Mouse (Mus musculus): Measurements from ENCODE around the gene 3110082I17Rik. TPM values are rescaled to one million over a fixed set of nuclear protein-coding genes. Genes with fewer than 3 reads are reported as not detected.

3110082I17Rik gene
- polyA plus RNA-seq, 1 experiment from 2014 or later = 15.7 TPM

DNA sequence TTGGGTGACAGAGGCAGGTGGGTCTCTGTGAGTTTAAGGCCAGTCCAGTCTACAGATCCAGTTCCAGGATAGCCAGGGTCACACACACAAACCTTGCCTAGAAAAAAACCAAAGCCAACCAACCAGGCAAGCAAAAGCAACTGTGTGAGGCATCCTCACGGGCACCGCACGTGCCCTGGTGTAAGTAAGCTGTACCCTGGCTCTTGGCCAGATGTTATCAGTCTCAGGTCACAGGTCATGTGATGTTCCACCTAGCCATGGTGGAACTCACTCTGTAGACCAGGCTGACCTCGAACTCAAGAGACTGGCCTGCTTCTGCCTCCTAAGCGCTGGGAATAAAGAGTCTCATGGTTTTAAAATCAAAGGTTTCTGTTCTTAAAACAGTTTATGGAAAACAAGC is 101.1 kb downstream of the 3110082I17Rik start:
- Histone ChIP-seq H3K4me1 (peaks cover 4% of the 10 kb centered on the region), H3K4me2 (no peak overlapping the region), H3K27me3 (replicated peaks) (0 out of 2 replicates have a peak, but pooled peaks cover 3% of the 10 kb centered on the region), H3K27ac (replicated peaks) (no peak overlapping the region), H3K4me3 (replicated peaks) (no peak overlapping the region), H3K36me3 (no peaks in the 10 kb centered on the region; the same call in 1 of the 2 replicates), H3K9me3 (replicated peaks) (no peaks in the 10 kb centered on the region), H3K9ac (replicated peaks) (no peak overlapping the region)
- 97% methylated on average over 5 of the region's 5 CpGs for WGBS
- no peak for ATAC-seq (ENCODE audit: low FRiP score)

DNA sequence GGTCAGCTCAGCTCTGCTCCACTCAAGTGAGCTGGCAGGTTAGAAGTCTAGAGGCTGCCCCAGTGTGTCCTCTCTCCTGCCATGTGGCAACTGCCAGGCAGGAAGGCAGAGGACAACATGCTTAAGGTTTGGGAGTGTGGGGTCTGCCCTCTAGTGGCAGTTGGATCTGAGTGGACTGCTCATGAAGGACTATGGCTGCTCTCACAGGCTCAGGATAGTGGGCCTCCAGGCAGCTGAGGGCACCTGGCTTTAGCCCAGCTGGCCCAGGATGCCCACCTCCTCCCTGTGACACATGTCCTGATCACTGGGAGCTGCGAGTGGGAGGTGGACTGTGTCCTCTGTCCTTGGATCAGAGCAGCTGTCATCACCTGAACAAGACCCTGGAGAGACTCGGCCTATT is 101.7 kb downstream of the 3110082I17Rik start:
- H3K27ac ChIP-seq (replicated peaks) = no peak overlapping the region
- H3K9me3 ChIP-seq (replicated peaks) = no peaks in the 10 kb centered on the region
- 75% methylated on average over 2 of the region's 2 CpGs for WGBS
- no peak overlapping the region for H3K9ac ChIP-seq (replicated peaks)
- H3K4me1 ChIP-seq = peaks cover 4% of the 10 kb centered on the region
- H3K27me3 ChIP-seq (replicated peaks) = 0 out of 2 replicates have a peak, but pooled peaks cover 3% of the 10 kb centered on the region
- no peak for ATAC-seq (ENCODE audit: low FRiP score)
- H3K4me2 ChIP-seq = no peak overlapping the region
- H3K4me3 ChIP-seq (replicated peaks) = no peak overlapping the region
- no peaks in the 10 kb centered on the region; the same call in 1 of the 2 replicates for H3K36me3 ChIP-seq

- Histone ChIP-seq H3K36me3 (no peaks in the 10 kb centered on the region), H3K27me3 (replicated peaks) (0 out of 2 replicates have a peak, but pooled peaks cover 3% of the 10 kb centered on the region), H3K27ac (replicated peaks) (no peak overlapping the region), H3K4me3 (replicated peaks) (no peak overlapping the region), H3K9ac (replicated peaks) (no peak overlapping the region), H3K9me3 (replicated peaks) (no peaks in the 10 kb centered on the region), H3K4me2 (no peak overlapping the region), H3K4me1 (peaks cover 7% of the 10 kb centered on the region)
- ATAC-seq (ENCODE audit: low FRiP score) = no peak
- WGBS = 39% methylated on average over 19 of the region's 19 CpGs
Measured at GRCm38 (mm10) chr5:139355235-139355772, 105.0 kb downstream of the 3110082I17Rik start.

DNA sequence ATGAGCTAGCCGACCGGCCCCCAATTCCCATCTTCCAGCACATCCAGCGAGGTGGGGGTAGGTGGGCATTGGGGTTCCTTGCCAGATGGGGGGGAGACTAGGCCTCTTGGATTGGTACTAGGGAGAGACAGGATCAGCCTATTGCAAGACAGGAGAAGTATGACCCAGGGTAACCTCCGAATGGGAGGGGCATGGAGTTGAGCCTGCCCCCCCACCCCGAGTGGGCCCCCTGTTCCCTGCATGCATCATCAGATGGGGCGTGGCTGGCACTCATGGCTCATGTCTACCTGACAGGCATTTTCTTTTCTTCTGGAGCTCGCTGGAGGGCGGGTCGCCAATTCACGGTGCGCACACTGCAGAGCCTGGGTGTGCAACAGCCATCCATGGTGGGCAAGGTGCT is 106.4 kb downstream of the 3110082I17Rik start:
- 93% methylated on average over 11 of the region's 11 CpGs for WGBS
- Histone ChIP-seq H3K27me3 (replicated peaks) (0 out of 2 replicates have a peak, but pooled peaks cover 3% of the 10 kb centered on the region), H3K9me3 (replicated peaks) (no peaks in the 10 kb centered on the region), H3K36me3 (no peaks in the 10 kb centered on the region), H3K9ac (replicated peaks) (no peak overlapping the region), H3K27ac (replicated peaks) (no peak overlapping the region), H3K4me3 (replicated peaks) (no peak overlapping the region), H3K4me2 (no peak overlapping the region), H3K4me1 (peaks cover 7% of the 10 kb centered on the region)
- ATAC-seq (ENCODE audit: low FRiP score) = no peak

DNA sequence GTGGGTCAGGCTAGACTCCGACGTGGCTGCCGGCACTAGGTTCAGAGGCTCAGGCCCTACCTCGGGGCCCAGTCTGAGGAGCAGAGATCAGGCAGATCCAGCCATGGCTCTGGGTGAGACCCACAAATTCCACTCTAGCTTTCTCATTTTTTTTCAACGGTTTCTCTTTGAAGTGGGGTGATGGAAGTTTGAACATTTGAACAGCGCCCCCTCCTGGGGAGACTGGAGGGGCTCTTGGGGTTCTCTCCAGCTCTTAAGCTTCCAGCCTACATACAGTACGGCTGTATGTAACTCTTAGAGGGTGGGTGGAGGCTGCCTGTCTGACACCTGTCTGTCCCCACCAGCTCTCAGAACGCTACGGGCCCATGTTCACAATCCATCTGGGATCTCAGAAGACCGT is 106.8 kb downstream of the 3110082I17Rik start:
- Histone ChIP-seq H3K27ac (replicated peaks) (no peak overlapping the region), H3K4me1 (peaks cover 7% of the 10 kb centered on the region), H3K27me3 (replicated peaks) (0 out of 2 replicates have a peak, but pooled peaks cover 3% of the 10 kb centered on the region), H3K9me3 (replicated peaks) (no peaks in the 10 kb centered on the region), H3K4me3 (replicated peaks) (no peak overlapping the region), H3K4me2 (no peak overlapping the region), H3K36me3 (no peaks in the 10 kb centered on the region), H3K9ac (replicated peaks) (no peak overlapping the region)
- 64% methylated on average over 10 of the region's 10 CpGs for WGBS
- no peak for ATAC-seq (ENCODE audit: low FRiP score)

DNA sequence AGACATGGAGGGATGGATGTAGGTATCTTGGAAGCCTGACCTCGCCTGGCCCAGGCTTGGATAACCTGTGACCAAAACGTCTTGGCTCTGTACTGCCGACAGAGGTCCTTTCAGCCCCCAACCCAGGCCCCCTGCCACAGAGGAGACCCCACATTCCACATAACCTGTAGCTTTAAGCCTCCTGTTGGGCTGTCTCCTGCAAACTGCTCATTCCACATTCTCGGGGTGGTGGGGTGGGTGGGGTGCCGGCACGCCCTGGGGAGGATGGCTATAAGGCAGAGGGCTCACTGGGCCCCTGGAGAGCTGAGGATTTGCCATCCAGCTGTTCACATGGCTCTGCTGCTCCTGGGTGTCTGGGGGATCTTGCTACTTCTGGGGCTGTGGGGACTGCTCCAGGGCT is 108.0 kb downstream of the 3110082I17Rik start, which contains the start of gene Cyp2w1:
Gene Cyp2w1 (plus strand): TSS at position 301 of the 400 bp plus-strand sequence.
- Histone ChIP-seq H3K4me2 (no peak within 1 kb of the TSS), H3K9me3 (replicated peaks) (no peaks in the 10 kb centered on the region), H3K9ac (replicated peaks) (0 out of 2 replicates have a peak within 1 kb of the TSS, but pooled peaks have one; percentile 10), H3K4me3 (replicated peaks) (no peak within 1 kb of the TSS), H3K27ac (replicated peaks) (no peak within 1 kb of the TSS), H3K36me3 (no peaks in the 10 kb centered on the region), H3K27me3 (replicated peaks) (0 out of 2 replicates have a peak, but pooled peaks cover 3% of the 10 kb centered on the region), H3K4me1 (peaks cover 7% of the 10 kb centered on the region)
- WGBS = 69% methylated on average over 6 of the region's 6 CpGs
- ATAC-seq (ENCODE audit: low FRiP score) = no peak

DNA sequence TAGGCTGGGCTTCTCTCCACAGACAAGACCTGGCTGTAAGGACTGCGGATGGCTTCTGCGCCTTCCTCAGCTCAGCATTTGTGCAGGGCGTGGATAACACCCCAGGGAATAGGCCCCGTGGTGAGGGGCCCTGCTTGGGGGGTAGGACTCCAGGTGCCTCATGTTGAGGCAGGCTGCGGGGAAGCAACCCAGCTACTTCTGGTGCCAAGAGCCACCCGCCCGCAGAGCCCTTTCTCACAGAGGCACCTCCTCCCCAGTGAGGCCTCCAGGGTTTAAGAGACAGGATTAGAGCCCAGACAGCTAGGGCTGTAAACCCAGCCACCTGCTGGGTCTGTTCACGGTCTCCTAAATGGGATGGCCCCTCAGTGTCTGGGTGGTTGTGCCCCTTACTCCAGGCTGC is 108.7 kb downstream of the 3110082I17Rik start:
- WGBS = 29% methylated on average over 8 of the region's 8 CpGs
- H3K36me3 ChIP-seq = no peaks in the 10 kb centered on the region
- H3K4me1 ChIP-seq = peaks cover 5% of the 10 kb centered on the region; the same call in 1 of the 2 replicates
- ATAC-seq (ENCODE audit: low FRiP score) = no peak
- H3K4me2 ChIP-seq = no peak overlapping the region
- H3K27me3 ChIP-seq (replicated peaks) = 0 out of 2 replicates have a peak, but pooled peaks cover 3% of the 10 kb centered on the region
- no peak overlapping the region for H3K4me3 ChIP-seq (replicated peaks)
- 0 out of 2 replicates have a peak overlapping the region, but pooled peaks have one; percentile 10 for H3K9ac ChIP-seq (replicated peaks)
- no peaks in the 10 kb centered on the region for H3K9me3 ChIP-seq (replicated peaks)
- H3K27ac ChIP-seq (replicated peaks) = no peak overlapping the region

GRCm38 (mm10) chr5:139351134-139351533 is 109.2 kb downstream of the 3110082I17Rik start, which contains the start of gene Cox19:
Gene Cox19, minus strand, starts transcription at chr5:139351418.
- Histone ChIP-seq H3K9me3 (replicated peaks) (no peaks in the 10 kb centered on the region), H3K9ac (replicated peaks) (0 out of 2 replicates have a peak within 1 kb of the TSS, but pooled peaks have one; percentile 10), H3K4me1 (0 out of 2 replicates have a peak, but pooled peaks cover 3% of the 10 kb centered on the region), H3K27me3 (replicated peaks) (0 out of 2 replicates have a peak, but pooled peaks cover 2% of the 10 kb centered on the region), H3K4me3 (replicated peaks) (no peak within 1 kb of the TSS), H3K36me3 (no peaks in the 10 kb centered on the region), H3K27ac (replicated peaks) (no peak within 1 kb of the TSS), H3K4me2 (no peak within 1 kb of the TSS)
- ATAC-seq (ENCODE audit: low FRiP score) = no peak
- WGBS = 59% methylated on average over 5 of the region's 5 CpGs

GRCm38 (mm10) chr5:139349713-139350112 is 110.6 kb downstream of the 3110082I17Rik start:
- H3K4me1 ChIP-seq = peaks cover 9% of the 10 kb centered on the region
- no peaks in the 10 kb centered on the region for H3K27me3 ChIP-seq (replicated peaks)
- no peaks in the 10 kb centered on the region for H3K9me3 ChIP-seq (replicated peaks)
- ATAC-seq (ENCODE audit: low FRiP score) = no peak
- WGBS = 80% methylated on average over 6 of the region's 6 CpGs
- no peak overlapping the region for H3K9ac ChIP-seq (replicated peaks)
- no peak overlapping the region for H3K4me2 ChIP-seq
- H3K27ac ChIP-seq (replicated peaks) = no peak overlapping the region
- H3K4me3 ChIP-seq (replicated peaks) = no peak overlapping the region
- H3K36me3 ChIP-seq = no peaks in the 10 kb centered on the region

GRCm38 (mm10) chr5:139347225-139347624 is 113.1 kb downstream of the 3110082I17Rik start:
- no peak overlapping the region for H3K4me3 ChIP-seq (replicated peaks)
- no peak overlapping the region for H3K27ac ChIP-seq (replicated peaks)
- peaks cover 5% of the 10 kb centered on the region; the same call in 1 of the 2 replicates for H3K36me3 ChIP-seq
- H3K27me3 ChIP-seq (replicated peaks) = no peaks in the 10 kb centered on the region
- H3K4me2 ChIP-seq = no peak overlapping the region
- no peaks in the 10 kb centered on the region for H3K9me3 ChIP-seq (replicated peaks)
- H3K4me1 ChIP-seq = peaks cover 30% of the 10 kb centered on the region
- no peak for ATAC-seq (ENCODE audit: low FRiP score)
- 28% methylated on average over 1 of the region's 1 CpGs for WGBS
- H3K9ac ChIP-seq (replicated peaks) = no peak overlapping the region

- H3K27ac ChIP-seq (replicated peaks) = peak overlapping the region; percentile 81
- H3K9ac ChIP-seq (replicated peaks) = peak overlapping the region; percentile 40
- H3K4me2 ChIP-seq = peak overlapping the region; percentile 97
- no peaks in the 10 kb centered on the region for H3K9me3 ChIP-seq (replicated peaks)
- H3K27me3 ChIP-seq (replicated peaks) = no peaks in the 10 kb centered on the region
- peaks cover 19% of the 10 kb centered on the region for H3K36me3 ChIP-seq
- 6% methylated on average over 5 of the region's 5 CpGs for WGBS
- peak; percentile 46 for ATAC-seq (ENCODE audit: low FRiP score)
- peak overlapping the region; percentile 71 for H3K4me3 ChIP-seq (replicated peaks)
- H3K4me1 ChIP-seq = peaks cover 29% of the 10 kb centered on the region
Measured at GRCm38 (mm10) chr5:139345364-139345714, 115.0 kb downstream of the 3110082I17Rik start.

DNA sequence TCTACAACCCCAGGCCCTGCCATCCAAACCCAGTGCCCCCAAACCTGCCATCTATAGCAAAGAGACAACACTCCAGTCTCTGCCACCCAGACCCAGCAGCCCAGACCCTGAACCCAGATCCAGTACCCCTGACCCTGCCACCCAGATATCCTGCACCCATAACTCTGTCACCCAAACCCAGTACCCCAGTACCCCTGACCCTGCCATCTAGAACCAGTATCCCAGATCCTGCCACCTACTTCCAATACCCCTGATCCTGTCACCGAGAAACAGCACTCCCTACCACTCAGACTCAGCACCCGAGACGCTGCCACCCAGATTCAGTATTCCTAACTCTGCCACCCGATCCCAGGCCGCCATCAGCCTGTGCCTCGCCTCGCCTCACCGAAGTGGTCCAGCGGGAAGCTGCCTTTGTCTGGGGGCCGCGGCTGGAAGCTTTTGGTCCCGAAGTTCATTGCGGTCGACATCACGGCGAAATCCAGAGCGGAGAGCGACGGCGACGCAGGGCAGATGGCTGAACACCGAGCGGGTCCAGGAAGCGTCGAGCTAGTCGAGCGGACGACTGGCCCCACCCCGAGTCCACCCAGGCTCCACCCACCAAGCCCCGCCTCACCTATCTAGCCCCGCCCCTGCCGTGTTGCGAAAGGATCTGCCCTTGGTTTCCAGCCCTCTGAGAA is 115.5 kb downstream of the 3110082I17Rik start:
- peaks cover 24% of the 10 kb centered on the region for H3K36me3 ChIP-seq
- H3K4me2 ChIP-seq = peak overlapping the region; percentile 97
- H3K27me3 ChIP-seq (replicated peaks) = no peaks in the 10 kb centered on the region
- H3K9ac ChIP-seq (replicated peaks) = peak overlapping the region; percentile 86
- WGBS = under 1% methylated on average over 33 of the region's 33 CpGs
- H3K9me3 ChIP-seq (replicated peaks) = no peaks in the 10 kb centered on the region
- peaks cover 29% of the 10 kb centered on the region for H3K4me1 ChIP-seq
- peak overlapping the region; percentile 81 for H3K27ac ChIP-seq (replicated peaks)
- peak overlapping the region; percentile 71 for H3K4me3 ChIP-seq (replicated peaks)
- ATAC-seq (ENCODE audit: low FRiP score) = peak; percentile 94
